Mouse (Mus musculus) stomach, embryonic 14.5 days (tissue): Measurements from ENCODE around the gene Pabpn1. TPM values are rescaled to one million over a fixed set of nuclear protein-coding genes. Genes with fewer than 3 reads are reported as not detected.

Source experiments
- ATAC-seq: fragments of 200-750 bp; cut with Nextera tagmentation; 2 replicates; pipeline ENCODE4 v1.8.0; 2017; ENCODE audit warnings: low read depth, moderate TSS enrichment; ENCODE audit not compliant: insufficient number of reproducible peaks, insufficient read depth, low FRiP score
- H3K27ac ChIP-seq: fragments of 300-500 bp; sonication (generic); 2 replicates; pipeline ENCODE4 v1.5.1; 2014; ENCODE audit warnings: mild to moderate bottlenecking, low read length, moderate library complexity, mixed read lengths
- H3K27me3 ChIP-seq: fragments of 300-500 bp; sonication (generic); 2 replicates; pipeline ENCODE4 v1.6.1; 2014; ENCODE audit warnings: low read length, control low read depth, mixed read lengths; ENCODE audit not compliant: control insufficient read depth, insufficient read depth
- H3K36me3 ChIP-seq: fragments of 300-500 bp; sonication (generic); 2 replicates; pipeline ENCODE4 v1.6.1; 2014; ENCODE audit warnings: mild to moderate bottlenecking, control low read depth, low read length, moderate library complexity, mixed read lengths; ENCODE audit not compliant: control insufficient read depth, insufficient read depth
- H3K4me1 ChIP-seq: fragments of 300-500 bp; sonication (generic); 2 replicates; pipeline ENCODE4 v1.6.1; 2014; ENCODE audit warnings: low read length, control low read depth, mixed read lengths; ENCODE audit not compliant: control insufficient read depth, insufficient read depth
- H3K4me2 ChIP-seq: fragments of 300-500 bp; sonication (generic); replicated peaks from 2 replicates; pipeline ENCODE4 v1.6.1; 2014; ENCODE audit warnings: low read depth, low read length, control low read depth
- H3K4me3 ChIP-seq: fragments of 300-500 bp; sonication (generic); 2 replicates; pipeline ENCODE4 v1.5.1; 2014; ENCODE audit warnings: low read depth, low read length, control low read depth
- H3K9ac ChIP-seq: fragments of 300-500 bp; sonication (generic); replicated peaks from 2 replicates; pipeline ENCODE4 v1.6.1; 2014; ENCODE audit warnings: low read depth, mild to moderate bottlenecking, control low read depth, low read length, moderate library complexity, mixed read lengths
- H3K9me3 ChIP-seq: fragments of 300-500 bp; sonication (generic); 2 replicates; pipeline ENCODE4 v1.6.1; 2016; ENCODE audit warnings: low read depth, low read length, control low read depth; ENCODE audit not compliant: control insufficient read depth
- WGBS: fragments of 180-500 bp; shearing (Covaris S2); extraction: QIAGEN DNeasy Blood & Tissue Kit; methylation state at CpG from one replicate; pipeline ENCODE4 v1.1.7; 2014; 5-methylcytosine and 5-hydroxymethylcytosine counted together
- polyA plus RNA-seq: library from polyadenylated mRNA; unstranded; fragments of >200 nt; fragmentation: Nextera tagmentation; extraction: Ambion mirVana; gene quantifications from 2 replicates; pipeline ENCODE4 v1.2.1, GENCODE M21; 2014

The Pabpn1 gene
- 136 and 152 TPM in 2 replicates for polyA plus RNA-seq

- H3K4me1 ChIP-seq, result 0 out of 2 replicates have a peak, but pooled peaks cover 3% of the 10 kb centered on the region
- peak within 1 kb of the TSS; percentile 12 for H3K9ac ChIP-seq
- WGBS, result 93% methylated on average over 3 of the region's 3 CpGs
These were observed at the start of gene Pabpn1 for GRCm38 (mm10) chr14:54892200-54892599. Pabpn1 (plus strand) TSS chr14:54892500.

DNA sequence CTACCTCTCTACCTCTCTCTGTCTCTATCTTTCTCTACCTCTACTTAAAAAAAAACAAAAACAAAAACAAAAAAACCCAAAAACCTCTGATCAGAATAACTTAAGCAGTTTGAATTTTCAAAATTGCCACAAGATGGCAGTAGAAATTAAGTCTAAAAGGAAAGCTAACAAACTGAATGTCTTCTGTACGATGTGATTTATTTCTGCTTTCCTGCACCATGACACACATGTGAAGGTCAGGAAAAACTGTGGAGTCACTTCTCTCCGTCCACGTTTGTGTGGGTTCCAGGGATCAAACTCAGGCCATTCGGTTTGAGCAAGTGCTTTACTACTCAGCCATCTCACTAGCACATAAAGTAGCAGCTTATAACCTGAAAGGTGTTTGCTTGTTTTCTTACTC is 48.8 kb upstream of the Pabpn1 start:
- Histone ChIP-seq H3K9me3 (no peaks in the 10 kb centered on the region), H3K4me1 (no peaks in the 10 kb centered on the region), H3K4me2 (no peak overlapping the region), H3K9ac (no peak overlapping the region), H3K36me3 (no peaks in the 10 kb centered on the region), H3K27ac (no peak overlapping the region), H3K4me3 (no peak overlapping the region), H3K27me3 (no peaks in the 10 kb centered on the region)
- no peak for ATAC-seq
- WGBS, result 1% methylated on average over 4 of the region's 4 CpGs

More at GRCm38 (mm10) chr14:54892200-54892599, at the start of gene Pabpn1:
- Histone ChIP-seq H3K27me3 (no peaks in the 10 kb centered on the region), H3K36me3 (peaks cover 18% of the 10 kb centered on the region), H3K4me2 (peak within 1 kb of the TSS; percentile 40), H3K27ac (peak within 1 kb of the TSS; percentile 71), H3K4me3 (peak within 1 kb of the TSS; percentile 95), H3K9me3 (no peaks in the 10 kb centered on the region)
- ATAC-seq, result no peak

DNA sequence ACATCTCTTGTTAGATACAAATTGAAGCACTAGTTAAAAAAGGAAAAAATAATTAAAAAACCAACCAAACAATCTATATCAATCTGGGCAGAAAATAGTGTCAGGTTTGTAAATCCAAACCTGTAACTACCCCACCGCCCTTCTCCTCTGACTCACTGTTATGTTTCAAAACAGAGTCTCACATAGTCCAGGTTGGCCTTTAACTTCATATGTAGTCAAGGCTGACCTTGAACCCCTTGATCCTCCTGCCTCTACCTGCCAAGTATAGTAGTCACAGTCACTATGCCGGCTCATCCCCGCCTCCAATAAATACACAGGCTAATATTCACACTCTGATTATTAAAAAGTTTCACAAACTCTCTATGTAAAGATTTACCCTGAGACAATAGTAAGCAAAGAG is 36.6 kb upstream of the Pabpn1 start:
- Histone ChIP-seq H3K4me3 (no peak overlapping the region), H3K9me3 (no peaks in the 10 kb centered on the region)
- no peak for ATAC-seq

DNA sequence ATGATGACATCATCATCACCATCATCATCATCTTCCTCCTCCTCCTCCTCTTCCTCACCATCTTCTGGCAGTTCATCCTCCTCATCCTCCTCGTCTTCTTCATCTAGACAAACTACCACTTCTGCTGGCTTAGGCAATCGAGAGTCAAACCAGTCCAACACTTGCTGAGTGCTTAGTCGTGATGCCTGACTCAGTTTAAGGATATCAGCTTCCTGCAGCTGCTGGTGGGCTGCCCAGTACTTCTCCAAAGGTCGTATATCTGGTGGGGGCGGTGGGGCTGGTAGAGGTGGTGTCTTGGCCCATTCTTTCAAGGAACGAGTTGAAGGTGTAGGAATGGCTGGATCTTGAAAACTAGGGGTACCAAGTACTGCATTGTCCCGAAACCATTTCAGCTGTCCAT is 35.6 kb upstream of the Pabpn1 start:
- no peak overlapping the region for H3K4me3 ChIP-seq
- WGBS, result 82% methylated on average over 7 of the region's 7 CpGs
- no peak overlapping the region for H3K27ac ChIP-seq
- no peaks in the 10 kb centered on the region for H3K9me3 ChIP-seq
- ATAC-seq, result no peak
- peaks cover 20% of the 10 kb centered on the region; the same call in 1 of the 2 replicates for H3K36me3 ChIP-seq
- H3K4me2 ChIP-seq, result no peak overlapping the region
- no peaks in the 10 kb centered on the region for H3K4me1 ChIP-seq
- H3K27me3 ChIP-seq, result no peaks in the 10 kb centered on the region
- H3K9ac ChIP-seq, result no peak overlapping the region

More for the DNA sequence above, 36.6 kb upstream of the Pabpn1 start:
- Histone ChIP-seq H3K27ac (no peak overlapping the region), H3K27me3 (no peaks in the 10 kb centered on the region), H3K9ac (no peak overlapping the region), H3K4me2 (no peak overlapping the region), H3K4me1 (no peaks in the 10 kb centered on the region), H3K36me3 (peaks cover 20% of the 10 kb centered on the region; the same call in 1 of the 2 replicates)
- 95% methylated on average over 3 of the region's 3 CpGs for WGBS

DNA sequence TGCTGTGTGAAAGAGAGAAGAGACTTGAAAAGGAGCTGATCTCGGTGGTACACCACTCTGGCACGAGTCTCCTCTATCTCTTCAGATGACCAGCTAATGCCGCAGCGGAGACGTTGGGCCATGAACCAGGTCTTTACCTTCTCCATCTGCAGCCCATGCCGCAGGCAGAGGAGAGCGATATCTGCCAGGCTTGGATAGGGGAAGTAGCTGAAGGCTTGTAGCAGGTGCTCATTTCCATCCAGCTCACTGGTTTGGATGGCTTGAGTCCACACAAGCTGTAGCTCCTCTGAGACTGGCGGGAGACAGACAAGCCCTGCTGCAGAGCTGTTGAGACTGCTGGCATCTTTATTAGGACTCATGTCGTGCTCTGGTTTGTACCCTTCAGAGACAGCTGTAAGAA is 34.4 kb upstream of the Pabpn1 start:
- Histone ChIP-seq H3K9ac (no peak overlapping the region), H3K4me2 (no peak overlapping the region), H3K4me1 (no peaks in the 10 kb centered on the region), H3K4me3 (no peak overlapping the region), H3K36me3 (peaks cover 20% of the 10 kb centered on the region; the same call in 1 of the 2 replicates), H3K27ac (no peak overlapping the region), H3K27me3 (no peaks in the 10 kb centered on the region), H3K9me3 (no peaks in the 10 kb centered on the region)
- WGBS, result 90% methylated on average over 9 of the region's 9 CpGs
- no peak for ATAC-seq

- H3K9ac ChIP-seq, result no peak overlapping the region
- no peak overlapping the region for H3K4me2 ChIP-seq
- no peak for ATAC-seq
- no peaks in the 10 kb centered on the region; the same call in 1 of the 2 replicates for H3K4me1 ChIP-seq
- H3K4me3 ChIP-seq, result no peak overlapping the region
- no peaks in the 10 kb centered on the region for H3K27me3 ChIP-seq
- 51% methylated on average over 2 of the region's 2 CpGs for WGBS
- no peak overlapping the region for H3K27ac ChIP-seq
- H3K36me3 ChIP-seq, result peaks cover 16% of the 10 kb centered on the region; the same call in 1 of the 2 replicates
- H3K9me3 ChIP-seq, result no peaks in the 10 kb centered on the region
These were observed 31.8 kb upstream of the Pabpn1 start for GRCm38 (mm10) chr14:54860511-54860910.

DNA sequence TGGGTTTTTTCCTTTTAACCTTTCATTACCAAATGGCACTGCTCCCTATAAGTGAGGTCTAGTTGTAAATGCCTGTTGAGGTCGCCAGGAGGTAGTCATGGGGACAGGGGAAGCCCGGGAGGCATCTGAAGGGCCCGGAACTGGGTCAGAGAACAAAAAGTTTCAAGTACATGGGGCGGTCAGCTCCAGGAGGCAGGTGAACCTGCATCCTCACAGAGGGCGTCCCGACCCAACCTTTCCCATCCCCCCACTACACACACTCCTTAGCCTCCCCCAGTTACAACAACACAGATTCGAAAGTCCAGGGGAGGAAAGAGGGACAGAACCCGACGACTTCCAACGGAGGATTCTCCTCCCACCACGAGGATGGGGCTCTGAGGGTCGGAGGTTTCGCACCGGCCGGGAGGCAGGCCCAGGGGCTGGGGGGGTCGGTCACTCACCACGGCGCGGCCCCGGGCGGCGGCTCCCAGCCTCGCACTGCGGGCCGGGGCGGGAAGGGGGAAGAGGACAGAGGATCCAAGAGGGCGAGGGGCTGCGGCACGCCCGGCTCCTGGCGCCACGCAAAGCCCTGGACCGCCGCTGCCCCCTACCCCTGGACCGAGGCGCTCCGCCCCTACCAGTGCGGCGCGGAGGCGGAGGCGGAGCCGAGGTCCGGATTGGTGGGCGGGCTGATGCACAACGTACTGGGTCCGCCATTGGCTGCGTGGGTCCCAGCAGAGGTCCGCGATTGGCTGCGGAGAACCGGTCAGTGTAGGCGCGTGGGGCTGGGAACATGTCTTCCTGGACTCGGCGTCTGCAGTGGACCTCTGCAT is 28.6 kb upstream of the Pabpn1 start:
- WGBS, result 1% methylated on average over 46 of the region's 56 CpGs
- peak overlapping the region; percentile 60 for H3K9ac ChIP-seq
- H3K4me3 ChIP-seq, result peak overlapping the region; percentile 76
- H3K9me3 ChIP-seq, result no peaks in the 10 kb centered on the region
- H3K4me2 ChIP-seq, result peak overlapping the region; percentile 69
- peak overlapping the region; percentile 53; the same call in 1 of the 2 replicates for H3K27ac ChIP-seq
- H3K27me3 ChIP-seq, result no peaks in the 10 kb centered on the region
- H3K4me1 ChIP-seq, result no peaks in the 10 kb centered on the region; the same call in 1 of the 2 replicates
- ATAC-seq, result peak; percentile 100
- H3K36me3 ChIP-seq, result no peaks in the 10 kb centered on the region

GRCm38 (mm10) chr14:54864313-54865036 is 27.8 kb upstream of the Pabpn1 start:
- Histone ChIP-seq H3K27ac (peak overlapping the region; percentile 53; the same call in 1 of the 2 replicates), H3K36me3 (no peaks in the 10 kb centered on the region), H3K4me3 (peak overlapping the region; percentile 76), H3K4me1 (no peaks in the 10 kb centered on the region; the same call in 1 of the 2 replicates), H3K9ac (peak overlapping the region; percentile 60), H3K4me2 (peak overlapping the region; percentile 69), H3K27me3 (no peaks in the 10 kb centered on the region), H3K9me3 (no peaks in the 10 kb centered on the region)
- no peak for ATAC-seq
- 14% methylated on average over 21 of the region's 21 CpGs for WGBS
